Mouse (Mus musculus) myocyte (in vitro differentiated cells): ENCODE results near the gene Gpr176. TPM values are rescaled to one million over a fixed set of nuclear protein-coding genes. Genes with fewer than 3 reads are reported as not detected.

ENCODE experiments used
- H3K27me3 ChIP-seq: one replicate; pipeline ENCODE4 v1.6.1; 2011; ENCODE audit not compliant: control insufficient read depth, insufficient read depth, insufficient read length
- H3K36me3 ChIP-seq: one replicate; pipeline ENCODE4 v1.6.1; 2011; ENCODE audit not compliant: control insufficient read depth, insufficient read depth
- H3K4me2 ChIP-seq: one replicate; pipeline ENCODE4 v1.6.1; 2011; ENCODE audit warnings: low read depth, control low read depth
- H3K4me3 ChIP-seq: one replicate; pipeline ENCODE4 v1.5.1; 2011; ENCODE audit warnings: mild to moderate bottlenecking, control low read depth, moderate library complexity
- H3K79me2 ChIP-seq: one replicate; pipeline ENCODE4 v1.6.1; 2011; ENCODE audit not compliant: control insufficient read depth, insufficient read depth
- H3ac ChIP-seq: one replicate; pipeline ENCODE4 v1.6.1; 2011; ENCODE audit not compliant: control insufficient read depth, insufficient read length
- CEBPB ChIP-seq: IDR thresholded peaks from 2 replicates; pipeline ENCODE4 v1.6.1; 2011; ENCODE audit warnings: mild to moderate bottlenecking, moderate library complexity; ENCODE audit not compliant: poor library complexity, insufficient read depth, severe bottlenecking
- E2F4 ChIP-seq: IDR thresholded peaks from one replicate; pipeline ENCODE4 v1.6.1; 2011; ENCODE audit warnings: mild to moderate bottlenecking, control low read depth, moderate library complexity; ENCODE audit not compliant: insufficient read depth
- MAX ChIP-seq: IDR thresholded peaks from one replicate; pipeline ENCODE4 v1.6.1; 2011; ENCODE audit warnings: low read depth, mild to moderate bottlenecking, control low read depth
- MYOD1 ChIP-seq, 3 experiments: IDR thresholded peaks; one replicate each; pipeline ENCODE4 v1.6.1; 2011; ENCODE audit warnings: control low read depth in 2 of 3, low read depth in 2 of 3, mild to moderate bottlenecking in 2 of 3, moderate library complexity in 1 of 3; ENCODE audit not compliant: insufficient read length in 2 of 3, control insufficient read depth in 1 of 3
- MYOG ChIP-seq, 3 experiments: IDR thresholded peaks; one replicate each; pipeline ENCODE4 v1.6.1; 2011; ENCODE audit warnings: control low read depth in 2 of 3, low read depth in 2 of 3, mild to moderate bottlenecking in 2 of 3; ENCODE audit not compliant: insufficient read length in 2 of 3, control insufficient read depth in 1 of 3, insufficient read depth in 1 of 3
- POLR2A ChIP-seq: IDR thresholded peaks from one replicate; pipeline ENCODE4 v1.6.1; 2011; ENCODE audit warnings: low read depth, mild to moderate bottlenecking, control low read depth, moderate library complexity; ENCODE audit not compliant: insufficient read length
- POLR2AphosphoS2 ChIP-seq: IDR thresholded peaks from one replicate; pipeline ENCODE4 v1.6.1; 2011; ENCODE audit warnings: low read depth, control low read depth; ENCODE audit not compliant: insufficient read length
- REST ChIP-seq: IDR thresholded peaks from one replicate; pipeline ENCODE4 v1.6.1; 2011; ENCODE audit warnings: mild to moderate bottlenecking, control low read depth, moderate library complexity; ENCODE audit not compliant: insufficient read depth, insufficient read length
- SRF ChIP-seq: IDR thresholded peaks from one replicate; pipeline ENCODE4 v1.6.1; 2011; ENCODE audit warnings: low read depth; ENCODE audit not compliant: control insufficient read depth, insufficient read length
- TCF12 ChIP-seq: IDR thresholded peaks from one replicate; pipeline ENCODE4 v1.6.1; 2011; ENCODE audit warnings: mild to moderate bottlenecking, control low read depth; ENCODE audit not compliant: poor library complexity, insufficient read depth, severe bottlenecking
- TCF3 ChIP-seq: IDR thresholded peaks from one replicate; pipeline ENCODE4 v1.6.1; 2011; ENCODE audit warnings: low read depth, control low read depth; ENCODE audit not compliant: insufficient read length
- USF1 ChIP-seq: IDR thresholded peaks from one replicate; pipeline ENCODE4 v1.6.1; 2011; ENCODE audit warnings: low read depth, mild to moderate bottlenecking, control low read depth, moderate library complexity
- polyA plus RNA-seq: library from polyadenylated mRNA; unstranded; fragments of >200 nt; fragmentation: generic; extraction: Trizol; gene quantifications from one replicate; pipeline ENCODE4 v1.2.1, GENCODE M21; 2012; ENCODE audit warnings: missing spikeins

Gpr176 gene
- polyA plus RNA-seq, 1 experiment: 1.5 TPM

DNA sequence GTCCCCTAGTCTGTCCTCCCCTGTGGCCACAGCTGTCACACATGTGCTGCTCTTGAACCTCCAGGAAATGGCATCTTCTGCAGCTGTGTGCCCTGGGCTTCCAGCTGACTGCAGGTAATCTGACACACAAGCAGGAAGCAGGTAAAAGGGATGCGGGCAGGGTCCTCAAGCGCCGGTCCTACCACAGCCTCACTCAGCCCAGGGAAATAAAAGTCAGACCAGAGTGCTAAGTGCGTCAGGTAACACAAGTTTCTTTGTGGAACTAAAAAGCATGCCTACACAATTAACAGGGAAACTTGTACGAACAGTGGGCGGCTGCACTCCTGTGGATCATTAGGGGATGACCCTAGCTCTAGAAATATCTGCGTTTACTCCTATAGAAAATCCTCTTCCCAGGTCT, 137.0 kb downstream of the Gpr176 start:
- H3ac ChIP-seq: no peak overlapping the region
- H3K4me3 ChIP-seq: no peak overlapping the region
- H3K4me2 ChIP-seq: no peak overlapping the region
- H3K27me3 ChIP-seq: no peaks in the 10 kb centered on the region
- no peak for TF ChIP-seq USF1
- TF ChIP-seq MYOD1 (IDR thresholded peaks at IDR 0.05; ENCODE audit: control insufficient read depth in 1 of 3, insufficient read length in 2 of 3, low read depth in 2 of 3): no peak
- no peak for TF ChIP-seq POLR2AphosphoS2
- TF ChIP-seq TCF3: no peak
- no peaks in the 10 kb centered on the region for H3K36me3 ChIP-seq
- H3K79me2 ChIP-seq: no peaks in the 10 kb centered on the region

DNA sequence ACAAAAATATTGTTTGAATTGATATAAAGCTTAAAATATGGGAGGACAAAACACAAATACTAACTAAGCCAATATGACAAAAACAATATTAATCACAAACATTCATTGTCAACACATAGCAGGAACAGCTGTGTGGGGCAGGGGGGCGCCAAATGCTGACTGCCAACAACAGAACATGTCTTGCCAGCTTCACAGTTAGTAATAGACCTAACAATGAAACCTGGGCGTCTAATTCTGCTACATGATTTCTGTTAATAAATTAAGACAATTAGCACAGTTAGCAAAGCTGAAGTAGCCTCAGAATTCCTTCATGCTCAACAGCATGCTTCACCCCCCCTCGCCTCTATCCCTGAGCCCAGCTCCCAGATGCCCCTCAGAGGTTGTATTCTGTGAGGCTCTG, 137.6 kb downstream of the Gpr176 start:
- H3K4me3 ChIP-seq: no peak overlapping the region
- TF ChIP-seq SRF: no peak
- no peaks in the 10 kb centered on the region for H3K36me3 ChIP-seq

GRCm38 (mm10) chr2:118230544-118230943, 142.7 kb downstream of the Gpr176 start:
- no peak overlapping the region for H3ac ChIP-seq
- H3K36me3 ChIP-seq: no peaks in the 10 kb centered on the region
- no peak overlapping the region for H3K4me3 ChIP-seq
- H3K4me2 ChIP-seq: no peak overlapping the region
- TF ChIP-seq SRF (no peak), POLR2AphosphoS2 (no peak), USF1 (no peak), MYOG (IDR thresholded peaks at IDR 0.05; ENCODE audit: control insufficient read depth in 1 of 3, insufficient read depth in 1 of 3, insufficient read length in 2 of 3, low read depth in 2 of 3) (no peak), TCF3 (no peak), MYOD1 (IDR thresholded peaks at IDR 0.05; ENCODE audit: control insufficient read depth in 1 of 3, insufficient read length in 2 of 3, low read depth in 2 of 3) (no peak), POLR2A (no peak), TCF12 (no peak), E2F4 (no peak), MAX (no peak), CEBPB (no peak), REST (no peak)
- no peaks in the 10 kb centered on the region for H3K79me2 ChIP-seq
- H3K27me3 ChIP-seq: no peaks in the 10 kb centered on the region

More for the DNA sequence above, 137.6 kb downstream of the Gpr176 start:
- Histone ChIP-seq H3K4me2 (no peak overlapping the region), H3K79me2 (no peaks in the 10 kb centered on the region), H3K27me3 (no peaks in the 10 kb centered on the region), H3ac (no peak overlapping the region)

- Histone ChIP-seq H3K79me2 (no peaks in the 10 kb centered on the region), H3K4me3 (no peak overlapping the region), H3K27me3 (no peaks in the 10 kb centered on the region), H3K36me3 (no peaks in the 10 kb centered on the region), H3ac (no peak overlapping the region), H3K4me2 (no peak overlapping the region)
- TF ChIP-seq E2F4: no peak
- no peak for TF ChIP-seq POLR2AphosphoS2
- no peak for TF ChIP-seq REST
- no peak for TF ChIP-seq MAX
- TF ChIP-seq MYOD1 (IDR thresholded peaks at IDR 0.05; ENCODE audit: control insufficient read depth in 1 of 3, insufficient read length in 2 of 3, low read depth in 2 of 3): no peak
- TF ChIP-seq CEBPB: no peak
- TF ChIP-seq TCF12: no peak
- TF ChIP-seq TCF3: no peak
- TF ChIP-seq SRF: no peak
- no peak for TF ChIP-seq MYOG (IDR thresholded peaks at IDR 0.05; ENCODE audit: control insufficient read depth in 1 of 3, insufficient read depth in 1 of 3, insufficient read length in 2 of 3, low read depth in 2 of 3)
- no peak for TF ChIP-seq USF1
Observed at GRCm38 (mm10) chr2:118228486-118229079, 144.6 kb downstream of the Gpr176 start.

Other genes starting within 250 kb of the Gpr176 start
- 0.14 TPM for gene Fsip1, start 116.5 kb downstream of the Gpr176 start, polyA plus RNA-seq
- gene Eif2ak4, start 15.2 kb upstream of the Gpr176 start, polyA plus RNA-seq: 4.7 TPM
- gene Srp14, start 106.3 kb upstream of the Gpr176 start, polyA plus RNA-seq: 311 TPM
- 4.8 TPM for gene Bmf, start 176.3 kb upstream of the Gpr176 start, polyA plus RNA-seq
- gene Bub1b, start 224.8 kb upstream of the Gpr176 start, polyA plus RNA-seq: 25.6 TPM